Mouse (Mus musculus): ENCODE results near the gene Ncor2. TPM values are rescaled to one million over a fixed set of nuclear protein-coding genes. Genes with fewer than 3 reads are reported as not detected.

Ncor2 gene
- total RNA-seq, 1 experiment = 19.9 TPM

- Histone ChIP-seq H3K36me3 (ENCODE audit: control insufficient read depth, insufficient read depth, low read length, poor library complexity, severe bottlenecking) (peaks cover 46% of the 10 kb centered on the region; the same call in 1 of the 2 replicates), H3K9me3 (ENCODE audit: control insufficient read depth, insufficient read depth, low read depth, low read length) (no peaks in the 10 kb centered on the region), H3K27ac (ENCODE audit: insufficient read depth, low read depth, low read length, poor library complexity, severe bottlenecking) (no peak overlapping the region), H3K4me3 (ENCODE audit: insufficient read depth in 1 of 2, low read depth in 1 of 2, low read length in 2 of 2, poor library complexity in 1 of 2, severe bottlenecking in 1 of 2) (no peak overlapping the region), H3K9ac (ENCODE audit: insufficient read depth, low read depth, low read length, poor library complexity, severe bottlenecking) (no peak overlapping the region), H3K4me1 (ENCODE audit: control insufficient read depth in 2 of 2, insufficient read depth in 2 of 2, low read length in 2 of 2, poor library complexity in 1 of 2) (peaks cover 0 to 3% of the 10 kb centered on the region in 2 experiments; a peak in 2 of 4 replicates)
- no peak for DNase-seq (ENCODE audit: low read depth, low spot score)
- in situ Hi-C loops (cut with MboI; ENCODE audit: low sequenced_read_pairs in 2 of 2, unreplicated experiment in 2 of 2) = no loop called here
- TF ChIP-seq ZC3H11A (IDR thresholded peaks at IDR 0.05; ENCODE audit: borderline replicate concordance, low read depth, low read length) (no peak), MAFK (IDR thresholded peaks at IDR 0.05; ENCODE audit: insufficient read depth, low read depth, low read length) (no peak), HCFC1 (IDR thresholded peaks at IDR 0.05; ENCODE audit: borderline replicate concordance, insufficient read depth, low read length) (no peak), CHD2 (IDR thresholded peaks at IDR 0.05; ENCODE audit: low read depth, low read length) (no peak), ZNF384 (IDR thresholded peaks at IDR 0.05; ENCODE audit: low read depth, low read length) (no peak)
Observed at GRCm38 (mm10) chr5:125099785-125100350, 79.2 kb downstream of the Ncor2 start.

- Histone ChIP-seq H3K27ac (ENCODE audit: insufficient read depth, low read depth, low read length, poor library complexity, severe bottlenecking) (no peak overlapping the region), H3K9ac (ENCODE audit: insufficient read depth, low read depth, low read length, poor library complexity, severe bottlenecking) (no peak overlapping the region), H3K4me3 (ENCODE audit: insufficient read depth in 1 of 2, low read depth in 1 of 2, low read length in 2 of 2, poor library complexity in 1 of 2, severe bottlenecking in 1 of 2) (no peak overlapping the region), H3K9me3 (ENCODE audit: control insufficient read depth, insufficient read depth, low read depth, low read length) (no peaks in the 10 kb centered on the region), H3K4me1 (ENCODE audit: control insufficient read depth in 2 of 2, insufficient read depth in 2 of 2, low read length in 2 of 2, poor library complexity in 1 of 2) (peaks cover 0 to 3% of the 10 kb centered on the region in 2 experiments; a peak in 2 of 4 replicates), H3K36me3 (ENCODE audit: control insufficient read depth, insufficient read depth, low read length, poor library complexity, severe bottlenecking) (peaks cover 41% of the 10 kb centered on the region; the same call in 1 of the 2 replicates)
- in situ Hi-C loops (cut with MboI; ENCODE audit: low sequenced_read_pairs in 2 of 2, unreplicated experiment in 2 of 2) = no loop called here
- TF ChIP-seq ZC3H11A (IDR thresholded peaks at IDR 0.05; ENCODE audit: borderline replicate concordance, low read depth, low read length) (no peak), MAFK (IDR thresholded peaks at IDR 0.05; ENCODE audit: insufficient read depth, low read depth, low read length) (no peak), ZNF384 (IDR thresholded peaks at IDR 0.05; ENCODE audit: low read depth, low read length) (no peak), CHD2 (IDR thresholded peaks at IDR 0.05; ENCODE audit: low read depth, low read length) (no peak)
- no peak for DNase-seq (ENCODE audit: low read depth, low spot score)
Observed at GRCm38 (mm10) chr5:125098692-125099091, 80.3 kb downstream of the Ncor2 start.

GRCm38 (mm10) chr5:125096368-125096767 lies 82.7 kb downstream of the Ncor2 start:
- peaks cover 0 to 1% of the 10 kb centered on the region in 2 experiments; a peak in 1 of 4 replicates for H3K4me1 ChIP-seq (ENCODE audit: control insufficient read depth in 2 of 2, insufficient read depth in 2 of 2, low read length in 2 of 2, poor library complexity in 1 of 2)
- H3K27ac ChIP-seq (ENCODE audit: insufficient read depth, low read depth, low read length, poor library complexity, severe bottlenecking) = no peak overlapping the region
- H3K4me3 ChIP-seq (ENCODE audit: insufficient read depth in 1 of 2, low read depth in 1 of 2, low read length in 2 of 2, poor library complexity in 1 of 2, severe bottlenecking in 1 of 2) = no peak overlapping the region
- no peak overlapping the region for H3K9ac ChIP-seq (ENCODE audit: insufficient read depth, low read depth, low read length, poor library complexity, severe bottlenecking)
- peaks cover 30% of the 10 kb centered on the region; the same call in 1 of the 2 replicates for H3K36me3 ChIP-seq (ENCODE audit: control insufficient read depth, insufficient read depth, low read length, poor library complexity, severe bottlenecking)
- in situ Hi-C loops (cut with MboI; ENCODE audit: low sequenced_read_pairs in 2 of 2, unreplicated experiment in 2 of 2) = no loop called here
- TF ChIP-seq CHD2 (IDR thresholded peaks at IDR 0.05; ENCODE audit: low read depth, low read length) (no peak), ZNF384 (IDR thresholded peaks at IDR 0.05; ENCODE audit: low read depth, low read length) (no peak), ZC3H11A (IDR thresholded peaks at IDR 0.05; ENCODE audit: borderline replicate concordance, low read depth, low read length) (no peak), HCFC1 (IDR thresholded peaks at IDR 0.05; ENCODE audit: borderline replicate concordance, insufficient read depth, low read length) (no peak)
- no peak for DNase-seq (ENCODE audit: low read depth, low spot score)
- no peaks in the 10 kb centered on the region for H3K9me3 ChIP-seq (ENCODE audit: control insufficient read depth, insufficient read depth, low read depth, low read length)

- TF ChIP-seq MAFK (IDR thresholded peaks at IDR 0.05; ENCODE audit: insufficient read depth, low read depth, low read length) = no peak
- no peak for TF ChIP-seq ZNF384 (IDR thresholded peaks at IDR 0.05; ENCODE audit: low read depth, low read length)
- no peak for TF ChIP-seq HCFC1 (IDR thresholded peaks at IDR 0.05; ENCODE audit: borderline replicate concordance, insufficient read depth, low read length)
- no peak for TF ChIP-seq CHD2 (IDR thresholded peaks at IDR 0.05; ENCODE audit: low read depth, low read length)
- TF ChIP-seq ZC3H11A (IDR thresholded peaks at IDR 0.05; ENCODE audit: borderline replicate concordance, low read depth, low read length) = no peak
- Histone ChIP-seq H3K9me3 (ENCODE audit: control insufficient read depth, insufficient read depth, low read depth, low read length) (no peaks in the 10 kb centered on the region), H3K27ac (ENCODE audit: insufficient read depth, low read depth, low read length, poor library complexity, severe bottlenecking) (no peak overlapping the region), H3K4me1 (ENCODE audit: control insufficient read depth in 2 of 2, insufficient read depth in 2 of 2, low read length in 2 of 2, poor library complexity in 1 of 2) (peaks cover 0 to 1% of the 10 kb centered on the region in 2 experiments; a peak in 1 of 4 replicates), H3K9ac (ENCODE audit: insufficient read depth, low read depth, low read length, poor library complexity, severe bottlenecking) (no peak overlapping the region), H3K36me3 (ENCODE audit: control insufficient read depth, insufficient read depth, low read length, poor library complexity, severe bottlenecking) (peaks cover 31% of the 10 kb centered on the region; the same call in 1 of the 2 replicates), H3K4me3 (ENCODE audit: insufficient read depth in 1 of 2, low read depth in 1 of 2, low read length in 2 of 2, poor library complexity in 1 of 2, severe bottlenecking in 1 of 2) (no peak overlapping the region)
- DNase-seq (ENCODE audit: low read depth, low spot score) = no peak
- in situ Hi-C loops (cut with MboI; ENCODE audit: low sequenced_read_pairs in 2 of 2, unreplicated experiment in 2 of 2) = no loop called here
Observed at GRCm38 (mm10) chr5:125095525-125096175, 83.4 kb downstream of the Ncor2 start.
